Mouse (Mus musculus): ENCODE data around the gene Hrh3.

DNA sequence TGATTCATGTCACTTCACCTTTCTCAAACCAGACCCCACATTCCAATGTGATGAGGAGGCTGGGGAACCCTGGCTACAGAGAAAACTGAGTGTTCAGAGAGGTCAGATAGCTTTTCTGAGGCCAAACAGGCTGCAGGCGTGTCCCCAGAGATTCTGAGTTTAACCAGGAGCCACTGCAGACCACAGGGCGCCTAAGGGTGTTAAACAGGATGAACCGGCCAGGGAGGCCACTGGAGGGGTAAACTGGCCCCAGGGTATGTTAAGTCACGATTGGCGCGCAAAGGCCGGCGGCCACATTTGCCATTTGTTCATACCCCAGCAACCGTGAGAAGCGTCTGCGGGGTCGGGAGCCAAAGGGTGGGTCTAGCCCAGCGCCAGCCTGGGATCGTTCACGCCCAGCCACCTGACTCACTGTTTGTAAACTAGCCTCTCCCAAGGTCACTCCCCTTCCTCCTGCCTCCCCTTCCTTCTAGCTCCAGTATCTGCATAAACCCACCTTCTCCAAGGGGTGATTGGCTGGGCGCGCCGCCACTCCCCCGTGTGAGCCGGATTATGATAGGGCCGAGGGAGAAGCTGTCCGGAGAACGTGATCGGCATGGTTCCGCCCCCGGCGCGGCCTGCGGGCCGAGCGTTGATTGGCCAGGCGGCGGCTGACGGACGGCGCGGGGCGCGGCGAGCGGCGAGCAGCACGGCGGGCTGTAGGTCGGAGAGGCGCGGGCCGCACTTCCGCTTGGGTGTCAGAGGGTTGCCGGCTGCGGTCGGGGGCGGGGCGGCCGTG is 14.6 kb upstream of the Hrh3 start, which contains the start of gene Osbpl2:
- TF ChIP-seq POLR2A (IDR thresholded peaks at IDR 0.05; ENCODE audit: borderline replicate concordance, insufficient read depth, low read length) (peak; percentile 64), CTCF (IDR thresholded peaks at IDR 0.05; ENCODE audit: borderline replicate concordance, insufficient read depth, low read depth, low read length) (no peak)

All from cerebellum, adult 2 months (tissue).